Mouse (Mus musculus): Measurements from ENCODE around the gene Nrip1.

DNA sequence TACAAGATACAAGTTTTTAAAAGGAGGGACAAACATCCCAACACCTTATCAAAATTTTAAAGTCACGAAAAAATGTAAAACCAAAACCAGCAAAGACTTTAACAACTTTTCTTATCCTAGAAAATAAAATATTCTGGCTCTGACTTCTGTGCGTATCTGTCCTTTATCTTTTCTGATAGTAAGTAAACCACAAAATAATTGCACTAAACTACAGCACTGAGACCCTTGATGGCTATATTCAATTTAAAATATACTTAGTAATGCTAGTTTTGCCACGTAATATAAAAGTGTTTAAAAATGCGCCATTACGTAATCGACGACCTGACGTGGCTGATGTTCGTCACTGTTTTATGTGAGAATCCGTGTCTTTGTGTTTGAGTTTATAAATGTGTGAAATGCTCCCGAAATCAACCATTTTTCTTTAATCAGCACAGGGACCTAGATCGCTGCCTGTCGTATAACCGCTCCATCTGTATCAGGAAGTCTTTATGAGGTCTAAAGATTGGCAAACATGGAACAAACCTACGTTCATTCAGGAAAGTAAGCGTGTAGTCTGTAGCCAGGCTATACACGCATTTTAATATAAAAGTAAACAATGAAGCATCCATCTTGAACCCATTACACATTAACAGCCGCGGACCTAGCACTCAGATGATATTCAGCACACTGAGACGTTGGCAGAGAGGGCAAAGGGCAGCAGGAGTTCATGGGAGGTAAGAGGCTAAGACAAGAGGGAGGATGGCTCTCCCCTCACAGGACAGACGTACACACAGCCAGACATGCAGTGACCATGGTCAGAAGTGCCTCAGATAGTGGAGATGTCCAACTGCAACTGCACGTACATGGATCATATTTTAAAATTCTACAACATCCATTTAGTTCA is 56.4 kb downstream of the Nrip1 start:
- TF ChIP-seq CEBPB (IDR thresholded peaks at IDR 0.05; ENCODE audit: low read depth): no peak
- no peak for TF ChIP-seq CTCF (IDR thresholded peaks at IDR 0.05; ENCODE audit: control insufficient read depth, insufficient read depth, insufficient read length)
- no peak for TF ChIP-seq USF1 (IDR thresholded peaks at IDR 0.05; ENCODE audit: low read depth)
